In genomic region chr11:72123531-72123930, GRCm38 (mm10) we compare ENCODE assay signal across 16 mouse cellular contexts. TPM values are rescaled to one million over a fixed set of nuclear protein-coding genes. Genes with fewer than 3 reads are reported as not detected.
"Had no signal": no experiment of that assay in that cellular context is flagged by ENCODE, and none has a peak within 500 bp of the region (broad histone marks: within the 10 kb centered on the region; RNA-seq: fewer than 3 reads in every experiment).

No protein-coding gene starts in this region.

- H3K4me2 ChIP-seq: liver, embryonic 11.5 days; liver, embryonic 13.5 days; liver, embryonic 15.5 days; lung, embryonic 15.5 days; midbrain, embryonic 12.5 days; neural tube, embryonic 12.5 days; stomach, embryonic 15.5 days had no signal

- H3K4me3 ChIP-seq: liver, embryonic 13.5 days; liver, embryonic 15.5 days; lung, embryonic 15.5 days; megakaryocyte, embryonic 14.5 days; midbrain, embryonic 12.5 days; neural tube, embryonic 12.5 days; stomach, embryonic 15.5 days had no signal

- H3K27ac ChIP-seq: liver, embryonic 13.5 days; liver, embryonic 15.5 days; lung, embryonic 15.5 days; macrophage; midbrain, embryonic 12.5 days; neural tube, embryonic 12.5 days; stomach, embryonic 15.5 days; stomach, postnatal 0 days had no signal

- ATAC-seq: liver, postnatal 0 days had no signal

- H3K9ac ChIP-seq: liver, embryonic 13.5 days; liver, embryonic 15.5 days; liver, postnatal 0 days; lung, embryonic 15.5 days; midbrain, embryonic 12.5 days; neural tube, embryonic 12.5 days; stomach, embryonic 15.5 days had no signal

- H3K36me3 ChIP-seq: liver, embryonic 13.5 days; liver, embryonic 15.5 days; lung, embryonic 15.5 days; midbrain, embryonic 12.5 days; neural tube, embryonic 12.5 days; stomach, embryonic 15.5 days had no signal

- H3K27me3 ChIP-seq: liver, embryonic 13.5 days; liver, embryonic 15.5 days; lung, embryonic 15.5 days; midbrain, embryonic 12.5 days; neural tube, embryonic 12.5 days; stomach, embryonic 15.5 days had no signal

- H3K4me1 ChIP-seq: liver, embryonic 13.5 days; liver, embryonic 15.5 days; megakaryocyte, embryonic 14.5 days; midbrain, embryonic 12.5 days; neural tube, embryonic 12.5 days; stomach, embryonic 15.5 days had no signal

- H3K9me3 ChIP-seq: liver, embryonic 13.5 days; liver, embryonic 15.5 days; lung, embryonic 15.5 days; megakaryocyte, embryonic 14.5 days; midbrain, embryonic 12.5 days; neural tube, embryonic 12.5 days; stomach, embryonic 15.5 days had no signal

- DNase-seq: liver, embryonic 13.5 days; liver, postnatal 0 days; midbrain, embryonic 14.5 days; right cerebral cortex, postnatal 14 days; thymus, adult 2 months; thymus, postnatal 25 days; thymus, postnatal 4 days had no signal

RNA-seq across cellular contexts. Expression of gene Pitpnm3, which starts 12.0 kb away (rescaled TPM):
- polyA plus RNA-seq: liver, embryonic 15.5 days; liver, postnatal 0 days; macrophage had no signal
